Mouse (Mus musculus) G1E (cell line): Measurements from ENCODE around the gene Gsx1.

Experiments used
- CTCF ChIP-seq: IDR thresholded peaks from 2 replicates; pipeline ENCODE4 v1.5.1; 2012; ENCODE audit warnings: low read depth, low read length, inconsistent platforms, mixed read lengths
- GATA1 ChIP-seq: IDR thresholded peaks from 2 replicates; pipeline ENCODE4 v1.6.1; 2012; ENCODE audit warnings: borderline replicate concordance, low read length, inconsistent platforms, mixed read lengths
- GATA2 ChIP-seq: IDR thresholded peaks from 2 replicates; pipeline ENCODE4 v1.6.1; 2012; ENCODE audit warnings: low read depth, low read length, inconsistent platforms, borderline replicate concordance
- POLR2AphosphoS5 ChIP-seq: IDR thresholded peaks from 2 replicates; pipeline ENCODE4 v1.6.1; 2012; ENCODE audit warnings: low read depth, low read length, inconsistent platforms; ENCODE audit not compliant: insufficient replicate concordance
- TAL1 ChIP-seq: conservative IDR thresholded peaks from 2 replicates; pipeline ENCODE4 v1.6.1; 2012; ENCODE audit warnings: low read depth, low read length, inconsistent platforms, mixed read lengths

DNA sequence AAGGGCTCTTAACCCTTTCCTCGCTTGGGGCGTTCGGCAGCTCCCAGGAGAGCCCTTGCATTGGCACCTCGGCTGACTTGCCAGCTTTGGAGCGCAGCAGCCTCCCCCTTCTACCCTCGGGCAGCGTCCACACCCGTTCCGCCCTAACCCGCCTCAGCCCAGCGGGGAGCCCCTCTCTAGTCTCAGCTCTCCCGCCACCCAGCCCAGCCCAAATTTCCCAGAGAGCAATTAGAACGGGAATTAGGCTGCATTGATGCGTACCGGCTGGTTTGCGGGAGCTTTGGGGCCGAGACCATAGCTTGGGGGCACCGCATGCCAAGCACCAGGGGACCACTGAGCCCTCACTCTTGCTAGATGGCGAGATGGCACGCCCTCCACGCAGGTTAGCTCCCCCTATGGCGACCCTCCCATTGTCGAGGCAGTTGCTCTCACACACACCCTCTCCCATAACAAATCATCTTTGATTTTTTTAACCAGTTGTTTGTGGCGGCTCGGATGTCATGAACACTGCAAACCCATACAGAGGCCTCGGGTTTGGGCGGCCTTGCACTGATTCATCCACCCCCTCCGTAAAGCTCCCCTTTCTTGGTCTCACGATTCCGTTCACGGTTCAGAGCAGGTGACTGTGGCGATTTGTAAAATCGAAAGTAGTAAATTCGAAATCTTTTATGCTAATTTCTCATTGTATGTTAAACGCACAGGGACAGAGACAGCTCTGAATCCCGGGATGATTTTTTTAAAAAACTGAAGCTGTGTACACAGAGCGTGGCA lies 1.5 kb upstream of the Gsx1 start:
- TF ChIP-seq CTCF (no peak), TAL1 (no peak), GATA1 (no peak), POLR2AphosphoS5 (no peak), GATA2 (no peak)
